Mouse (Mus musculus) heart, postnatal 0 days (tissue): ENCODE results near the gene Anapc15. TPM values are rescaled to one million over a fixed set of nuclear protein-coding genes. Genes with fewer than 3 reads are reported as not detected.

Experiments used
- ATAC-seq: fragments of 200-750 bp; cut with Nextera tagmentation; 2 replicates; pipeline ENCODE4 v1.8.0; 2017; ENCODE audit warnings: low read depth, moderate number of reproducible peaks, moderate library complexity; ENCODE audit not compliant: insufficient read depth
- DNase-seq: peaks from one replicate; pipeline ENCODE4 v3.0.0-alpha.2; 2016; ENCODE audit warnings: low spot score
- H3K27ac ChIP-seq: fragments of 300-500 bp; sonication (generic); 2 replicates; pipeline ENCODE4 v1.5.1; 2014; ENCODE audit warnings: low read depth, mild to moderate bottlenecking
- H3K27me3 ChIP-seq: fragments of 300-500 bp; sonication (generic); 2 replicates; pipeline ENCODE4 v1.6.1; 2014; ENCODE audit warnings: low read length, mixed read lengths; ENCODE audit not compliant: control insufficient read depth, insufficient read depth
- H3K36me3 ChIP-seq: fragments of 300-500 bp; sonication (generic); replicated peaks from 2 replicates; pipeline ENCODE4 v1.6.1; 2014; ENCODE audit warnings: low read length, mixed read lengths; ENCODE audit not compliant: control insufficient read depth, insufficient read depth
- H3K4me1 ChIP-seq: fragments of 300-500 bp; sonication (generic); 2 replicates; pipeline ENCODE4 v1.6.1; 2014; ENCODE audit warnings: antibody characterized with exemption; ENCODE audit not compliant: control insufficient read depth, insufficient read depth
- H3K4me2 ChIP-seq: fragments of 300-500 bp; sonication (generic); 2 replicates; pipeline ENCODE4 v1.6.1; 2014; ENCODE audit warnings: low read depth, mild to moderate bottlenecking, low read length, moderate library complexity
- H3K4me3 ChIP-seq: fragments of 300-500 bp; sonication (generic); 2 replicates; pipeline ENCODE4 v1.5.1; 2014; ENCODE audit warnings: low read depth, low read length
- H3K9ac ChIP-seq: fragments of 300-500 bp; sonication (generic); replicated peaks from 2 replicates; pipeline ENCODE4 v1.6.1; 2014; ENCODE audit warnings: low read depth, low read length, mixed read lengths
- H3K9me3 ChIP-seq: fragments of 300-500 bp; sonication (generic); replicated peaks from 2 replicates; pipeline ENCODE4 v1.6.1; 2016; ENCODE audit warnings: low read length; ENCODE audit not compliant: control insufficient read depth
- CTCF ChIP-seq: IDR thresholded peaks from 2 replicates; pipeline ENCODE4 v1.5.1; 2016; ENCODE audit warnings: antibody characterized with exemption, control low read depth, low read depth
- EP300 ChIP-seq: IDR thresholded peaks from 2 replicates; pipeline ENCODE4 v1.6.1; 2016; ENCODE audit warnings: antibody characterized with exemption, low read depth
- WGBS: fragments of 180-500 bp; shearing (Covaris S2); extraction: QIAGEN DNeasy Blood & Tissue Kit; methylation state at CpG from one replicate; pipeline ENCODE4 v1.1.7; 2014; 5-methylcytosine and 5-hydroxymethylcytosine counted together
- polyA plus RNA-seq: library from polyadenylated mRNA; unstranded; fragments of >200 nt; fragmentation: Nextera tagmentation; extraction: Ambion mirVana; gene quantifications from 2 replicates; pipeline ENCODE4 v1.2.1, GENCODE M21; 2015
- total RNA-seq: library from RNA; depleted of rRNA; stranded (reverse); fragments of >200 nt; gene quantifications from 2 replicates; pipeline ENCODE4 v1.2.3, GENCODE M21; 2014; ENCODE audit warnings: low replicate concordance

The Anapc15 gene
- total and polyA plus RNA-seq, 2 experiments from 2014 or later = 38.7 to 45.1 TPM

DNA sequence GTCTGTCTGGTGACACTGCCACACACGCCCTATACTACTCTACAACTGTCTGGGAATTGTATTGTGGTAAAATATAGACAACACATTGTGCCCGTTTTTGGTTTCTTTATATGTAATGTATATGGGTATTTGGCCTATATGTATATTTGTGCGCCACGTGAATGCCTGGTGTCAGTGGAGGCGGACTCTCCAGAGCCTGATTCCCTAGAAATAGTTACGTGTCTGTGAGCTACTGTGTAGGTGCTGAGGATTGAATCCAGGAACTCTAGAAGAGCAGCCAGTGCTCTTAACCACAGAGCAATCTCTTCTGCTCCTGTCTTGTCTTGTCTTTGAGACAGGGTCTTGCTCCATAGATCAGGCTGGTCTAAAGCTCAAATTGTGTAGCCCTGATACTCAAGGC is 22.8 kb downstream of the Anapc15 start:
- 73% methylated on average over 6 of the region's 6 CpGs for WGBS
- Histone ChIP-seq H3K9ac (no peak overlapping the region), H3K27ac (no peak overlapping the region), H3K27me3 (no peaks in the 10 kb centered on the region), H3K4me3 (no peak overlapping the region), H3K4me2 (no peak overlapping the region), H3K4me1 (no peaks in the 10 kb centered on the region), H3K9me3 (no peaks in the 10 kb centered on the region; the same call in 1 of the 2 replicates), H3K36me3 (no peaks in the 10 kb centered on the region)
- DNase-seq (no peak), ATAC-seq (no peak)
- TF ChIP-seq EP300 (no peak), CTCF (no peak)

DNA sequence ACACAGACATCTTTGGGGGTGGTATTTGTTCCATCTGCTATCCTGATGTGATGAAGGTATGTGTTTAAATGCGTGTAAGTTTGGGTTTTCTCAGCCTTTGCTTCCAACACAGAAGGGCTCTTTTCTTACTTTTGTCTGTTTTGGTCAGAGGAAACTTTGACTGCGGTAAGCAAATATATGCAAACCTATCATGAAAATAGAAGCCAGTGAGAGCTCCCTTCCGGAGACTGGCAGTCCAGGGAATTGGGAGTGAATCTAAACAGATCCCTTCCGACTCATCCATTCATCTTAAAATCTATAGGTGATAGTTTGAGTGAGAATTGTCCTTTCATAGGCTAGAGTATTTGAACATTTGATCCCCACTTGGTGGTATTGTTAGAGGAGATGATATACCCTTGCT is 24.9 kb downstream of the Anapc15 start:
- Histone ChIP-seq H3K4me2 (no peak overlapping the region), H3K4me3 (no peak overlapping the region), H3K36me3 (no peaks in the 10 kb centered on the region), H3K27ac (no peak overlapping the region), H3K9me3 (no peaks in the 10 kb centered on the region; the same call in 1 of the 2 replicates), H3K4me1 (no peaks in the 10 kb centered on the region), H3K9ac (no peak overlapping the region), H3K27me3 (no peaks in the 10 kb centered on the region)
- no peak for DNase-seq
- no peak for TF ChIP-seq CTCF
- WGBS = 76% methylated on average over 4 of the region's 4 CpGs
- no peak for ATAC-seq

DNA sequence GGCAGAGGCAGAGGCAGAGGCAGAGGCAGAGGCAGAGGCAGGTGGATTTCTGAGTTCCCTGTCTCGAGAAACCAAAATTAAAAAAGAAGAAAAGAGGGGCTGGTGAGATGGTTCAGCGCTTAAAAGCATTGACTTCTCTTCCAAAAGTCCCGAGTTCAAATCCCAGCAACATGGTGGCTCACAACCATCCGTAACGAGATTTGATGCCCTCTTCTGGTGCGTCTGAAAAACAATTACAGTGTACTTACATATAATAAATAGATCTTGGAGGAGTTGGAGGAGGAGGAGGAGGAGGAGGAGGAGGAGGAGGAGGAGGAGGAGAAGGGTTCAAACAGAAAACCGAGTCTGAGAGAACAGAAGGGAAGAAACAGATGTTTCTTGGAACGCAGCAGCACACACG is 32.2 kb downstream of the Anapc15 start:
- Histone ChIP-seq H3K4me1 (peaks cover 6% of the 10 kb centered on the region; the same call in 1 of the 2 replicates), H3K4me2 (peak overlapping the region; percentile 54), H3K4me3 (peak overlapping the region; percentile 55), H3K9ac (peak overlapping the region; percentile 39; the same call in 1 of the 2 replicates), H3K27me3 (no peaks in the 10 kb centered on the region), H3K36me3 (0 out of 2 replicates have a peak, but pooled peaks cover 3% of the 10 kb centered on the region), H3K9me3 (no peaks in the 10 kb centered on the region), H3K27ac (peak overlapping the region; percentile 82; the same call in 1 of the 2 replicates)
- DNase-seq = peak; percentile 16
- WGBS = 37% methylated on average over 9 of the region's 9 CpGs
- no peak for ATAC-seq
- peak; percentile 13; the same call in 1 of the 2 replicates for TF ChIP-seq CTCF
- TF ChIP-seq EP300 = no peak

DNA sequence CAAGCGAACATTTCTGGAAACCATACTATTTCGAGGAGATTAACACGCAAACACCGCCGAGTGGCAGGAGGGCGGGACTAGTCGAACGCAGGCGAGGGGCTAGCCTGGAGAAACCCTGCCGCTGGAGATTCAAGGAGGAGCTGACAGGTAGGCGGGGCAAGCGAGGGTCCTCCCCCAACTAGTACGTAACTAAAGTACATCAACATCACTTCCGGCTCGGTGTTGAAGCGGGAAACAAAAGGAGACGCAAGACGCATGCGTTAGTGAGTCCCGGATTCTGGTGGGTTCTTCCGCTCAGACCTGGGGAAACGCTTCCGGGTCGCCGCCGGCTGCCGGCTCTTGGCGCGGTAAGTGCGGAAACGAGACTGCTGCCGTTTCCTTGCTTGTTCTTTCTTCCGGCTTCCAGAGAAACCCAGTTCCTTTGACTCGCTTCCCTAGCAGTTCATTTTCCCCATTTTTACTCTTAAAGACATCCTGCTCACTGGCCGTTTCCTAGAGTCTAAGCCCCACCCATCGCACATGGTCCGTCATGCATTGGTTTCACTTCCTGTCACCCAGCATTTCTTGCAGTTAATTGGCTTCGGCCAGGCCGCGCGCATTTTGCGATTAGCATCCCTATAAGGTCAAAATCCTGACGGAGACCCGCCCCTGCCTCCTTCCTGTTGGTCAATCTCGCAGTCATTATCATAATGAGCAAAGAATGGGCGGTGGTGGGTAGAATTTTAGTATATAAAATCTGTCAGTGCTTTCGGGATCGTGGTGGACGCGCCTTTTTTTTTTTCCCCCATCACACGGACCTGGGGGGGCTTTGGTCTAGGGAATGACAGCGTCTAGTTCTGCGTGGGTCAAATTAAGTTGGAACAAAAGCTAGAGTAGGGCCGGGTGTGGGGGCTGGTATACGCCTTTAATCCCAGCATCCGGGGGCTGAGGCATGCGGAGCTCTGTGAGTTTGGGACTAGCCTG is 32.9 kb downstream of the Anapc15 start:
- Histone ChIP-seq H3K9me3 (no peaks in the 10 kb centered on the region), H3K27me3 (no peaks in the 10 kb centered on the region), H3K27ac (peak overlapping the region; percentile 82), H3K4me2 (peak overlapping the region; percentile 57), H3K4me3 (peak overlapping the region; percentile 55), H3K36me3 (peaks cover 3% of the 10 kb centered on the region; the same call in 1 of the 2 replicates), H3K9ac (peak overlapping the region; percentile 44), H3K4me1 (peaks cover 6% of the 10 kb centered on the region; the same call in 1 of the 2 replicates)
- ATAC-seq = peak; percentile 98
- under 1% methylated on average over 57 of the region's 57 CpGs for WGBS
- peak; percentile 100 for DNase-seq
- TF ChIP-seq CTCF = no peak
- peak; percentile 90 for TF ChIP-seq EP300

DNA sequence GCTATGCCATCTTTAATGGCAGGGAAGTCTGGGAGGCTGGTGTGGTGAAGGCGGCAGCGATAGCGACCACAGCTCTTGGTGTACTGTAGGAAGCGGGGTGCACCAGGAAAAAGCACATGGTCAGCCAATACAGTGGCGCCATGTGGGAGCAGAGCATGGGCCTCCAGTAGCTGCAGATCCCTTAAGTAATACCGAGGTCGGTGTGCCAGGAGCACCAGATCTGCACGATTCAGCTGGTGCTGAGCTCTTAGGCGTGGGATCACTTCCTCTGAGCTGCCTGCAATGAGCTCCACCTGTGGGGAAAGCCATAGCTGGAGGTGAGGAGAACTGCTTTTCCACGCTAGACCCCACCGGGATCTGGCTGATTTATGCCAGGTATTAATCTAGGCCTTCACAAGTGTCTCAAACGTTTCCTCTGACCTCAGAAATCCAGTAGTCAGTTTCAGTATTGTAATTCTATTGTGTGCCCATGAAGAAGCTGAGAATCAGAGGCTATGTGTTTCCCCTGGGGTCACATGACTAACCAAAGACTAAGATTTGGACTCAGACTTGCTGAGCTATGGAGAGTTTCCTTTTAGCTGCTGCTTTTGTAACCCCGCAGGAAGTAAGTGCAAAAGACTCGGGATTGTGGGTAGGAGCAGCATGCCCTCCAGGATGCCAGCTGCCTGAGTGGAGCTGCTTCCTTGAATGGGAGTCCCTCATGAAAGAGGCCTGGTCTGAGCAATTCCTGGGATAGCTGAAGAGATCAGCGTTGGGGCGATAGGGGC is 37.0 kb downstream of the Anapc15 start:
- WGBS = 88% methylated on average over 16 of the region's 16 CpGs
- Histone ChIP-seq H3K4me2 (no peak overlapping the region), H3K9me3 (no peaks in the 10 kb centered on the region), H3K27me3 (no peaks in the 10 kb centered on the region), H3K27ac (no peak overlapping the region), H3K9ac (no peak overlapping the region), H3K4me1 (peaks cover 6% of the 10 kb centered on the region; the same call in 1 of the 2 replicates), H3K4me3 (no peak overlapping the region), H3K36me3 (peaks cover 3% of the 10 kb centered on the region; the same call in 1 of the 2 replicates)
- TF ChIP-seq EP300 = no peak
- TF ChIP-seq CTCF = no peak
- ATAC-seq (no peak), DNase-seq (no peak)
